In genomic region chrX:138433794-138434193, GRCm38 (mm10) we compare ENCODE assay signal across 26 mouse cellular contexts.
DNase-seq lines count a peak whose midpoint lies in the region; ATAC-seq and TF ChIP-seq lines count a peak whose summit lies in the region.
"Had no signal": no experiment of that assay in that cellular context is flagged by ENCODE, and none has a peak within 500 bp of the region (broad histone marks: within the 10 kb centered on the region; RNA-seq: fewer than 3 reads in every experiment).

No protein-coding gene starts in this region.

- no peaks in the 10 kb centered on the region for H3K36me3 ChIP-seq in forebrain, postnatal 0 days (ENCODE audit: insufficient read depth)
- no peaks in the 10 kb centered on the region for H3K36me3 ChIP-seq in forebrain, embryonic 10.5 days (replicated peaks)
- no peaks in the 10 kb centered on the region for H3K36me3 ChIP-seq in ES-E14 (ENCODE audit: control insufficient read depth, insufficient read depth, low read length, poor library complexity, severe bottlenecking)
- no peaks in the 10 kb centered on the region for H3K36me3 ChIP-seq in heart, embryonic 10.5 days
- no peaks in the 10 kb centered on the region for H3K36me3 ChIP-seq in midbrain, embryonic 14.5 days (ENCODE audit: control insufficient read depth, insufficient read depth, low read length)
- H3K36me3 ChIP-seq: embryonic facial prominence, embryonic 10.5 days; embryonic facial prominence, embryonic 12.5 days; forebrain, embryonic 12.5 days had no signal

- H3K27me3 ChIP-seq in forebrain, postnatal 0 days (ENCODE audit: insufficient read depth, low read length), result no peaks in the 10 kb centered on the region
- H3K27me3 ChIP-seq in forebrain, embryonic 10.5 days (ENCODE audit: poor library complexity, severe bottlenecking), result peaks cover under 1% of the 10 kb centered on the region
- H3K27me3 ChIP-seq in heart, embryonic 10.5 days (ENCODE audit: insufficient read depth, poor library complexity, severe bottlenecking), result no peaks in the 10 kb centered on the region
- no peaks in the 10 kb centered on the region for H3K27me3 ChIP-seq in midbrain, embryonic 14.5 days (ENCODE audit: control insufficient read depth, insufficient read depth, low read length)
- H3K27me3 ChIP-seq: CH12.LX; embryonic facial prominence, embryonic 12.5 days; forebrain, embryonic 12.5 days had no signal

- H3K9ac ChIP-seq in forebrain, postnatal 0 days, result no peak overlapping the region
- H3K9ac ChIP-seq in ES-E14 (ENCODE audit: insufficient read depth, low read depth, low read length, poor library complexity, severe bottlenecking), result no peak overlapping the region
- no peak overlapping the region for H3K9ac ChIP-seq in midbrain, embryonic 14.5 days (replicated peaks; ENCODE audit: low read length)
- H3K9ac ChIP-seq: embryonic facial prominence, embryonic 12.5 days; forebrain, embryonic 12.5 days had no signal

- no peak for ATAC-seq in forebrain, postnatal 0 days
- no peak for ATAC-seq in midbrain, embryonic 14.5 days (ENCODE audit: low FRiP score, low TSS enrichment)
- ATAC-seq: activated CD4-positive, CD25-positive, alpha-beta regulatory T cell, adult 4 months; CD4-positive, CD25-positive, alpha-beta regulatory T cell, adult 4 months; forebrain, embryonic 14.5 days; forebrain, embryonic 16.5 days; Patski had no signal

- no peak for TF ChIP-seq CTCF in forebrain, postnatal 0 days (IDR thresholded peaks at IDR 0.05; ENCODE audit: low read depth)

- peak; percentile 1 for DNase-seq in forebrain, postnatal 0 days
- DNase-seq in forebrain, embryonic 10.5 days (ENCODE audit: extremely low spot score, low spot score), result no peak
- DNase-seq in ES-E14 (ENCODE audit: low read depth, low spot score), result no peak
- DNase-seq in brain, adult 2 months (ENCODE audit: low read depth, low spot score), result peak; percentile 14
- peak; percentile 8 for DNase-seq in brain, embryonic 18.5 days (ENCODE audit: low read depth, low spot score)
- no peak for DNase-seq in heart, embryonic 10.5 days (ENCODE audit: low spot score)
- no peak for DNase-seq in midbrain, embryonic 14.5 days
- no peak for DNase-seq in adrenal gland, adult (ENCODE audit: inconsistent age in 2 of 2, low spot score in 1 of 2)
- DNase-seq: adrenal gland, adult 2 months; adrenal gland, postnatal 10 days; adrenal gland, postnatal 25 days; B cell, adult 2 months; cerebellum, adult 11-12 months; cerebellum, adult 2 months; cerebellum, adult 9-10 months; cerebellum, postnatal 10 days; cerebellum, postnatal 25 days had no signal

- WGBS in forebrain, postnatal 0 days, result 55% methylated on average over 2 of the region's 2 CpGs
- 72% methylated on average over 2 of the region's 2 CpGs for WGBS in forebrain, embryonic 10.5 days
- WGBS in heart, embryonic 10.5 days, result 46% methylated on average over 2 of the region's 2 CpGs
- 71% methylated on average over 2 of the region's 2 CpGs for WGBS in midbrain, embryonic 14.5 days

- no peaks in the 10 kb centered on the region for H3K9me3 ChIP-seq in forebrain, postnatal 0 days (ENCODE audit: low read length)
- no peaks in the 10 kb centered on the region for H3K9me3 ChIP-seq in forebrain, embryonic 10.5 days
- H3K9me3 ChIP-seq in ES-E14 (ENCODE audit: control insufficient read depth, insufficient read depth, low read depth, low read length), result no peaks in the 10 kb centered on the region
- H3K9me3 ChIP-seq in heart, embryonic 10.5 days, result no peaks in the 10 kb centered on the region
- H3K9me3 ChIP-seq in midbrain, embryonic 14.5 days (ENCODE audit: control insufficient read depth, low read length), result no peaks in the 10 kb centered on the region
- H3K9me3 ChIP-seq: embryonic facial prominence, embryonic 10.5 days; embryonic facial prominence, embryonic 12.5 days; forebrain, embryonic 12.5 days had no signal

- no peak overlapping the region for H3K4me2 ChIP-seq in forebrain, postnatal 0 days (ENCODE audit: low read depth)
- H3K4me2 ChIP-seq in midbrain, embryonic 14.5 days (ENCODE audit: low read length), result no peak overlapping the region
- H3K4me2 ChIP-seq: embryonic facial prominence, embryonic 12.5 days; forebrain, embryonic 12.5 days had no signal

- no peak overlapping the region for H3K27ac ChIP-seq in forebrain, postnatal 0 days (ENCODE audit: low read depth, low read length)
- no peak overlapping the region for H3K27ac ChIP-seq in forebrain, embryonic 10.5 days
- no peak overlapping the region for H3K27ac ChIP-seq in ES-E14 (ENCODE audit: insufficient read depth, low read depth, low read length, poor library complexity, severe bottlenecking)
- no peak overlapping the region for H3K27ac ChIP-seq in heart, embryonic 10.5 days
- H3K27ac ChIP-seq in midbrain, embryonic 14.5 days (replicated peaks; ENCODE audit: low read depth, low read length), result no peak overlapping the region
- H3K27ac ChIP-seq: embryonic facial prominence, embryonic 10.5 days; embryonic facial prominence, embryonic 12.5 days; forebrain, embryonic 12.5 days had no signal

- no peak overlapping the region for H3K4me3 ChIP-seq in forebrain, postnatal 0 days (ENCODE audit: low read depth, low read length)
- H3K4me3 ChIP-seq in forebrain, embryonic 10.5 days, result no peak overlapping the region
- no peak overlapping the region for H3K4me3 ChIP-seq in ES-E14 (ENCODE audit: insufficient read depth in 1 of 2, low read depth in 1 of 2, low read length in 2 of 2, poor library complexity in 1 of 2, severe bottlenecking in 1 of 2)
- H3K4me3 ChIP-seq in heart, embryonic 10.5 days, result no peak overlapping the region
- no peak overlapping the region for H3K4me3 ChIP-seq in midbrain, embryonic 14.5 days (replicated peaks; ENCODE audit: low read depth, low read length)
- H3K4me3 ChIP-seq: embryonic facial prominence, embryonic 10.5 days; embryonic facial prominence, embryonic 12.5 days; forebrain, embryonic 12.5 days had no signal

- H3K4me1 ChIP-seq in forebrain, postnatal 0 days (ENCODE audit: insufficient read depth), result no peaks in the 10 kb centered on the region
- no peaks in the 10 kb centered on the region for H3K4me1 ChIP-seq in forebrain, embryonic 10.5 days
- H3K4me1 ChIP-seq in ES-E14 (ENCODE audit: control insufficient read depth in 2 of 2, insufficient read depth in 2 of 2, low read length in 2 of 2, poor library complexity in 1 of 2), result no peaks in the 10 kb centered on the region
- no peaks in the 10 kb centered on the region for H3K4me1 ChIP-seq in heart, embryonic 10.5 days
- H3K4me1 ChIP-seq in midbrain, embryonic 14.5 days (ENCODE audit: control insufficient read depth, insufficient read depth, low read length), result no peaks in the 10 kb centered on the region
- H3K4me1 ChIP-seq: embryonic facial prominence, embryonic 10.5 days; embryonic facial prominence, embryonic 12.5 days; forebrain, embryonic 12.5 days had no signal

- in situ Hi-C loops in ES-E14 (cut with MboI; ENCODE audit: low sequenced_read_pairs in 2 of 2, unreplicated experiment in 2 of 2), result no loop called here

TF ChIP-seq in ES-E14, 5 proteins besides CTCF, POLR2A, EP300 and RAD21:
- TF ChIP-seq ZC3H11A (IDR thresholded peaks at IDR 0.05; ENCODE audit: borderline replicate concordance, low read depth, low read length) (no peak), MAFK (IDR thresholded peaks at IDR 0.05; ENCODE audit: insufficient read depth, low read depth, low read length) (peak; percentile 79), CHD2 (IDR thresholded peaks at IDR 0.05; ENCODE audit: low read depth, low read length) (no peak)

Comparison
In these comparisons a context has a peak if more than half of its experiments do, and no peak if none do; other contexts are left out.
1. DNase-seq: peak in forebrain, postnatal 0 days (single experiment), brain, adult 2 months (single experiment) and brain, embryonic 18.5 days (single experiment); none in forebrain, embryonic 10.5 days (single experiment), ES-E14 (single experiment), heart, embryonic 10.5 days (single experiment), midbrain, embryonic 14.5 days (single experiment) and adrenal gland, adult (0 of 2).